ENCODE assay signal across 13 mouse cellular contexts in the genomic region with DNA sequence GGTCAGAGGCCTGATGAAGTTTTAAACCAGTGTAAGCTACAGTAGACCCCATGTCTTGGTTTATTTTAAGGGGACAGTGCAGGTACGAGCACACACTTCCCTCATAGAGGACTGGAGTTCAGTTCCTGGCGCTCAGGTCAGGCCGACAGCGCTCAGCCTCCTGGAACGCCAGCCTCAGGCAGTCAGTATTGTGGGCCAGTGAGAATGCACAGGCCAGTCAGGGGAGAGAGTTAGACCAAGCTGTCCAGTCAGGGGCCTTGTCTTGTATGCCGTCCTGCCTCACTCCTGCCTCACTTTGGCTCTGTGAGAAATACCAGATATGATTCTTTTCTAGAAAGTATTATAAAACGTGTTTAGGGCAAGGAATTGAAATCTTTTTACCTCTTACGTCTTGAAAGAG. TPM values are rescaled to one million over a fixed set of nuclear protein-coding genes. Genes with fewer than 3 reads are reported as not detected.
A peak's percentile ranks its signal among the peaks of the same experiment; 100 is the strongest.
DNase-seq lines count a peak whose midpoint lies in the region; ATAC-seq lines count a peak whose summit lies in the region.
"Had no signal": no experiment of that assay in that cellular context is flagged by ENCODE, and none has a peak within 500 bp of the region (broad histone marks: within the 10 kb centered on the region; RNA-seq: fewer than 3 reads in every experiment).

No protein-coding gene starts in this region.

- no peak overlapping the region for H3K4me3 ChIP-seq in heart, embryonic 10.5 days
- no peak overlapping the region for H3K4me3 ChIP-seq in lung, embryonic 16.5 days (ENCODE audit: low read length)
- no peak overlapping the region for H3K4me3 ChIP-seq in limb, embryonic 10.5 days
- H3K4me3 ChIP-seq in stomach, embryonic 16.5 days (replicated peaks; ENCODE audit: low read length) = no peak overlapping the region
- H3K4me3 ChIP-seq: forebrain, embryonic 12.5 days had no signal

- no peak for DNase-seq in heart, embryonic 10.5 days (ENCODE audit: low spot score)
- DNase-seq in heart, postnatal 14 days = no peak
- no peak for DNase-seq in lung, postnatal 4 days
- no peak for DNase-seq in limb, embryonic 10.5 days (ENCODE audit: low spot score)
- DNase-seq in retina, embryonic 14.5 days (ENCODE audit: low spot score) = no peak
- DNase-seq in spleen, postnatal 4 days (ENCODE audit: low spot score in 2 of 2) = no peak
- DNase-seq: adrenal gland, postnatal 25 days; cerebellum, adult 11 months; kidney, postnatal 36 days had no signal

- H3K27me3 ChIP-seq in heart, embryonic 10.5 days (ENCODE audit: insufficient read depth, poor library complexity, severe bottlenecking) = no peaks in the 10 kb centered on the region
- H3K27me3 ChIP-seq in lung, embryonic 16.5 days (ENCODE audit: control insufficient read depth, insufficient read depth, low read depth, low read length) = no peaks in the 10 kb centered on the region
- no peaks in the 10 kb centered on the region for H3K27me3 ChIP-seq in limb, embryonic 10.5 days (ENCODE audit: low read depth, poor library complexity, severe bottlenecking)
- H3K27me3 ChIP-seq in stomach, embryonic 16.5 days (ENCODE audit: control insufficient read depth, insufficient read depth, low read length) = no peaks in the 10 kb centered on the region

- no peak overlapping the region for H3K9ac ChIP-seq in lung, embryonic 16.5 days (ENCODE audit: low read length)
- no peak overlapping the region for H3K9ac ChIP-seq in stomach, embryonic 16.5 days (ENCODE audit: low read length)
- H3K9ac ChIP-seq: forebrain, embryonic 12.5 days had no signal

- H3K36me3 ChIP-seq in heart, embryonic 10.5 days = no peaks in the 10 kb centered on the region
- no peaks in the 10 kb centered on the region for H3K36me3 ChIP-seq in lung, embryonic 16.5 days (ENCODE audit: control insufficient read depth, insufficient read depth, low read length)
- H3K36me3 ChIP-seq in limb, embryonic 10.5 days = no peaks in the 10 kb centered on the region
- no peaks in the 10 kb centered on the region for H3K36me3 ChIP-seq in stomach, embryonic 16.5 days (ENCODE audit: control insufficient read depth, insufficient read depth, low read length)
- H3K36me3 ChIP-seq: forebrain, embryonic 12.5 days had no signal

- no peak for ATAC-seq in lung, embryonic 16.5 days (ENCODE audit: low read depth)
- ATAC-seq in stomach, embryonic 16.5 days (ENCODE audit: insufficient read depth, low FRiP score) = no peak
- ATAC-seq: inflammation-experienced regulatory T-cells, adult 6 months had no signal

- H3K9me3 ChIP-seq in heart, embryonic 10.5 days = no peaks in the 10 kb centered on the region
- no peaks in the 10 kb centered on the region for H3K9me3 ChIP-seq in lung, embryonic 16.5 days (ENCODE audit: control insufficient read depth, low read length)
- H3K9me3 ChIP-seq in limb, embryonic 10.5 days (replicated peaks) = no peaks in the 10 kb centered on the region
- H3K9me3 ChIP-seq in stomach, embryonic 16.5 days (replicated peaks; ENCODE audit: control insufficient read depth, low read length) = no peaks in the 10 kb centered on the region
- H3K9me3 ChIP-seq: forebrain, embryonic 12.5 days had no signal

- peak overlapping the region; percentile 79 for H3K27ac ChIP-seq in heart, embryonic 10.5 days
- peak overlapping the region; percentile 74 for H3K27ac ChIP-seq in lung, embryonic 16.5 days (ENCODE audit: low read length)
- peak overlapping the region; percentile 64 for H3K27ac ChIP-seq in limb, embryonic 10.5 days
- peak overlapping the region; percentile 34 for H3K27ac ChIP-seq in stomach, embryonic 16.5 days (ENCODE audit: low read length)

- peaks cover 70% of the 10 kb centered on the region for H3K4me1 ChIP-seq in heart, embryonic 10.5 days
- H3K4me1 ChIP-seq in lung, embryonic 16.5 days (replicated peaks; ENCODE audit: control insufficient read depth, insufficient read depth, low read length) = peaks cover 25% of the 10 kb centered on the region
- H3K4me1 ChIP-seq in limb, embryonic 10.5 days = peaks cover 56% of the 10 kb centered on the region
- peaks cover 29% of the 10 kb centered on the region for H3K4me1 ChIP-seq in stomach, embryonic 16.5 days (ENCODE audit: control insufficient read depth, insufficient read depth, low read length)

- intact Hi-C loops in heart, postnatal 14 days (cut with DNase I) = no loop called here

- H3K4me2 ChIP-seq in lung, embryonic 16.5 days (ENCODE audit: low read depth, low read length) = no peak overlapping the region
- H3K4me2 ChIP-seq in stomach, embryonic 16.5 days (ENCODE audit: low read depth, low read length) = no peak overlapping the region
- H3K4me2 ChIP-seq: forebrain, embryonic 12.5 days had no signal

- 35% methylated on average over 8 of the region's 8 CpGs for WGBS in heart, embryonic 10.5 days
- 33% methylated on average over 8 of the region's 8 CpGs for WGBS in lung, embryonic 16.5 days
- 56% methylated on average over 8 of the region's 8 CpGs for WGBS in limb, embryonic 10.5 days
- 50% methylated on average over 8 of the region's 8 CpGs for WGBS in stomach, embryonic 16.5 days

RNA-seq across cellular contexts. Expression of a gene that starts 42.5 kb away (rescaled TPM):
- polyA plus RNA-seq in heart, embryonic 10.5 days (2016; fragmentation: Nextera tagmentation; extraction: Ambion mirVana) = 28.7 and 31.4 TPM in 2 replicates
- total RNA-seq in heart, postnatal 14 days (2021) = 10 to 100 TPM; 30.8 to 33.7 TPM
- polyA plus RNA-seq in lung, embryonic 16.5 days (2015; fragmentation: Nextera tagmentation; extraction: Ambion mirVana) = 15.6 and 16.6 TPM in 2 replicates
- polyA plus RNA-seq in limb, embryonic 10.5 days (2016; fragmentation: Nextera tagmentation; extraction: Ambion mirVana) = 27.4 and 31.0 TPM in 2 replicates
- 11.8 and 13.5 TPM in 2 replicates for polyA plus RNA-seq in stomach, embryonic 16.5 days (2015; fragmentation: Nextera tagmentation; extraction: Ambion mirVana)
